Mouse (Mus musculus) effector memory CD4-positive, alpha-beta T cell, adult 5 months (primary cell): Measurements from ENCODE around the gene Pard6a. TPM values are rescaled to one million over a fixed set of nuclear protein-coding genes. Genes with fewer than 3 reads are reported as not detected.

Experiments
- polyA plus RNA-seq: library from polyadenylated mRNA; unstranded; fragments of 100-300 nt; shearing (Covaris generic); gene quantifications from one replicate; pipeline ENCODE4 v1.2.1, GENCODE M21; 2017

The Pard6a gene
- 30.0 TPM for polyA plus RNA-seq

DNA sequence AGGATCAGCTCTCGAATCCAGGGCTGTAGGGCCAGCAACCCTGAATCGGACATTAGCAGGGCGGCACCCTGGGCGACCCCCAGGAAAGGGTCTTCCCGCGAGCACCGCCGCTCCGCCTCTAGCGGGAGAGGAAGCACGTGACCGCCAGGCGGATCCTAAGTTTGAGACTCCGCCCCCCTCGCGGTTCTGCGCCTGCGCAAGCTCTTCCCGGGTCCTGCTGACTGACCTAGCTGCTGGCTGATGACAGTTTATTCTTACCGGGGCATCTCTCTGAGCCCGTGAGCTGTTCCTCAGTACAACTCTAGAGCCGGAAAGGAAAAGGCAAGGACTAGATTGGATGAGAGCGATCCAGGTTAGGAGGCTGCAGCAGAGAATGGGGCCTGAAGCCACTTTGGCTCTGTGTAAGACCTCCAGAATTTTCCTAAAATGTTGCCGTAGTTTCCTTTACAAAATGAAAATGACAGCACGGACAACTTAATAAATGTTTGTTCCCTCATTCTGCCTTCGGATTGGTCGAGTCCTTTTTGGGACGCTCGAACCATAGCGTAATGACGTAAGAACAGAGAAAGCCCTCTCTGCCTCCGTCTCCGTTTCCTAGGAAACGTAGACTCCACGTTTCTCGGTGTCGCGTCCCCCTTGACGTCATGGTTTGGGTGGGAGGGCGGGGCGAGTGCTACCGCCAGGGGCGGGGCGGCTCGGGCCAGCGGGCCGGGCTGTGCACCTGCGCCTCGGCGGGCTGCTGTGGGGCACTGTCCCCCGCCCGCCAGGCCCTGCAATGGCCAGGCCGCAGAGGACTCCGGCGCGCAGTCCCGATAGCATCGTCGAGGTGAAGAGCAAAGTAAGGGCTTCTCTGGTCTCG lies at the start of gene Pard6a, which contains the start of gene Acd:
Pard6a (plus strand) TSS at position 183 of the 859 bp plus-strand sequence.
Acd (minus strand) TSS at position 137 of the 859 bp plus-strand sequence.

DNA sequence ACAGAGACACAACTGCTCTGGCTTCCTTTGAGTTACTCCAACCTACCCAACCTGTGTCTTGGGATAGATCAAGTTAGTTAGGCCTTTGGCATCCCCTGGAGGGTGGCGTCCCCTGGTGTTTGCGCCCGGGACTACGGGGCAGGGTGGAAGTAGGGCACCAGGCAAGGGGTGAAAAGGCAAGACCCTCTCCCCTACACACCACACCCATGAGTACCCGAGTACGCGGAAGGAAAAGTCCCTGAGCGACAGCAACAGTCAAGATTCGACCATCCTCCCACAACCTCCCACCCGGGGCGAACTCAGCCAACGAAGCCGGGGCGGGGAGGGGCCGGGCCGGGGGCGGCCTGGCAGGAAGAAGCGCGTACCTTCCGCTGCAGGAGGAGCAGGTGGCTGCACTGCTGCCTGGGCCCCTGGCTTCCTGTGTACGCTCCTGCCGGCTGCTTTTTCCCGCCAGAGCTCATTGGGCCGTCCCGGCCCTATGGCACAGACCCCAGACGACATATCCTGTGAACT lies 15.1 kb upstream of the Pard6a start, which contains the start of gene Carmil2:
Carmil2 (plus strand) TSS at position 479 of the 513 bp plus-strand sequence.

DNA sequence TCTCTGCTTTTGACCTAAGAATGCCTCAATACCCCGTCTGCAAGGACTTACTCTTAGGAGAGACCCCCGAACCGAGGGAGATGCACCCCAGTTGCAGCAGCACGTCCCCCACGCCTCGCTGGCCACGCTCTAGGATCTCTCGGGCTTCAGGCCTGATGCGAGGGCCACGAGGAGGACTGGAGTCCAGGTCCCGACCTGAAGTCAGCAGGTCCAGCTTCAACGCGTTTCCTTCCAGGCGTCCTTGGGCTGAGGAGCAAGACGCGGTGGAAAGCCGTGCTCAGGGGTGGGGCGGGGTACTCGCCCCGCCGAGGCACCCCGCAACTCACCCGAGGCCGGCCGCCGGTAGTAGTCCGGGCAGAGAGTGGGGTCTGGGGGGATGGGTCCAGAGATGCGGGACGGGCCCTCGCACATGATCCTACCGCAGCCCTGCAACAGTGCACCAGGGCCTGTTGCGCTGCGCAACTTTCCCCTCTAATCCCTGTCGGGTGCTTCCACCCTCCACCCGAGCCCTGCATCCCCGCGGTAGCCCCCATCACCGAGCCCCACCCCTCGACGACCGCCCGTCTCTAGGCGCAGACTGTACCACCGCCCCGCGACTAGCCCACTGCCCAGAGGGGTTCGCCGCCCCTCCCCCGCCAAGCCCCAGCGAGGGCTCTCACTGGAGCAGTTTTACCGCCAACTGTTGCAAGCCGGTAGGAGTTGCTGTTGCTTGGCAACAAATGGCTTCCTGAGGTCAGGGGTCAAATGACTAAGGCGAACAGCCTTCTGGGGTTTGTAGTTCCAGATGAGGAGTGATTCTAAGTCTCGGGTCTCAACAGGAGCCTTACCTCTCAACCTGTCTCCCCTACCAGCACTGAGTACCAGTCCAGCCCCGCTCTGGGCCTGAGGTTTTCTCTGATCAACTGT lies 6.8 kb downstream of the Pard6a start, which contains the start of the genes 4933405L10Rik and Enkd1:
4933405L10Rik (plus strand) TSS at position 158 of the 906 bp plus-strand sequence.
Enkd1 (minus strand) TSS at position 713 of the 906 bp plus-strand sequence.

Other genes with a start within 250 kb of the Pard6a start
- gene Tppp3, start 229.6 kb upstream of the Pard6a start, polyA plus RNA-seq = 1.8 TPM
- gene Zdhhc1, start 204.2 kb upstream of the Pard6a start, polyA plus RNA-seq = 9.3 TPM
- 0.74 TPM for gene Hsd11b2, start 182.4 kb upstream of the Pard6a start, polyA plus RNA-seq
- gene Atp6v0d1, start 135.1 kb upstream of the Pard6a start, polyA plus RNA-seq = 68.6 TPM
- gene Ripor1, start 95.9 kb upstream of the Pard6a start, polyA plus RNA-seq = 11.9 TPM
- 162 TPM for gene Ctcf, start 64.6 kb upstream of the Pard6a start, polyA plus RNA-seq
- 1.6 TPM for gene Agrp, start 63.8 kb upstream of the Pard6a start, polyA plus RNA-seq
- 88.2 TPM for gene Carmil2, start 14.9 kb upstream of the Pard6a start, polyA plus RNA-seq
- gene Acd, start within 50 bp of the Pard6a start, polyA plus RNA-seq = 75.5 TPM
- gene 4933405L10Rik, start 6.5 kb downstream of the Pard6a start, polyA plus RNA-seq = not detected
- gene Enkd1, start 7.1 kb downstream of the Pard6a start, polyA plus RNA-seq = 2.7 TPM
- 5.1 TPM for gene Gfod2, start 57.5 kb downstream of the Pard6a start, polyA plus RNA-seq
- 50.6 TPM for gene Ranbp10, start 126.2 kb downstream of the Pard6a start, polyA plus RNA-seq
- not detected for gene Tsnaxip1, start 126.6 kb downstream of the Pard6a start, polyA plus RNA-seq
- 14.2 TPM for gene Cenpt, start 152.1 kb downstream of the Pard6a start, polyA plus RNA-seq
- gene Thap11, start 154.0 kb downstream of the Pard6a start, polyA plus RNA-seq = 14.2 TPM
- gene Nutf2, start 159.4 kb downstream of the Pard6a start, polyA plus RNA-seq = 12.5 TPM
- gene Edc4, start 179.7 kb downstream of the Pard6a start, polyA plus RNA-seq = 74.2 TPM
- not detected for gene Nrn1l, start 192.4 kb downstream of the Pard6a start, polyA plus RNA-seq
- gene Pskh1, start 199.3 kb downstream of the Pard6a start, polyA plus RNA-seq = 18.0 TPM
- gene Ctrl, start 232.7 kb downstream of the Pard6a start, polyA plus RNA-seq = 0.72 TPM
- 214 TPM for gene Psmb10, start 237.3 kb downstream of the Pard6a start, polyA plus RNA-seq
- gene Lcat, start 242.2 kb downstream of the Pard6a start, polyA plus RNA-seq = 0.27 TPM